Mouse (Mus musculus) spleen, adult 18-20 months (tissue): ENCODE measurements around the gene Ptpn18.
"Not testable (repeated sequence)": the region's sequence is repeated elsewhere in the genome, so short reads cannot be mapped to it uniquely, and the experiment has no call there.

Experiments
- DNase-seq, 2 experiments: peaks; one replicate each; pipeline ENCODE4 v3.0.0; 2022; ENCODE audit warnings: mixed read lengths in 2 of 2

Gene Ptpn18

GRCm38 (mm10) chr1:34459284-34460060 lies at the start of gene Ptpn18:
TSS of gene Ptpn18 (plus strand) at chr1:34459762.
- peak; percentile 84 to 94 for DNase-seq

GRCm38 (mm10) chr1:34428466-34428865 lies 31.1 kb upstream of the Ptpn18 start:
- DNase-seq: no peak

GRCm38 (mm10) chr1:34429281-34429680 lies 30.3 kb upstream of the Ptpn18 start:
- no peak for DNase-seq

- no peak for DNase-seq
Measured at GRCm38 (mm10) chr1:34430981-34431380, 28.6 kb upstream of the Ptpn18 start.

GRCm38 (mm10) chr1:34431431-34431830 lies 28.1 kb upstream of the Ptpn18 start:
- no peak for DNase-seq

- DNase-seq: no peak
Measured at GRCm38 (mm10) chr1:34432411-34432775, 27.2 kb upstream of the Ptpn18 start.

GRCm38 (mm10) chr1:34432776-34433481 lies 26.6 kb upstream of the Ptpn18 start:
- peak in 1 of 2 experiments; percentile 28 for DNase-seq

GRCm38 (mm10) chr1:34433891-34434521 lies 25.6 kb upstream of the Ptpn18 start:
- DNase-seq: peak in 1 of 2 experiments; percentile 31

- peak; percentile 78 to 85 for DNase-seq
Measured at GRCm38 (mm10) chr1:34434660-34435160, 24.9 kb upstream of the Ptpn18 start.

GRCm38 (mm10) chr1:34435371-34436120 lies 24.0 kb upstream of the Ptpn18 start:
- no peak for DNase-seq

GRCm38 (mm10) chr1:34436374-34436773 lies 23.2 kb upstream of the Ptpn18 start:
- no peak for DNase-seq

GRCm38 (mm10) chr1:34437366-34437765 lies 22.2 kb upstream of the Ptpn18 start:
- not testable (repeated sequence) for DNase-seq

GRCm38 (mm10) chr1:34438381-34439051 lies 21.0 kb upstream of the Ptpn18 start:
- no peak for DNase-seq

GRCm38 (mm10) chr1:34439215-34439960 lies 20.2 kb upstream of the Ptpn18 start, which contains the start of the genes Ccdc115 and Imp4:
TSS of gene Ccdc115 (minus strand) at chr1:34439672.
TSS of gene Imp4 (plus strand) at chr1:34439851.
- peak; percentile 88 for DNase-seq

- DNase-seq: peak in 1 of 2 experiments; percentile 13
Measured at GRCm38 (mm10) chr1:34439961-34440630, 19.5 kb upstream of the Ptpn18 start.

- DNase-seq: no peak
Measured at GRCm38 (mm10) chr1:34443124-34443523, 16.4 kb upstream of the Ptpn18 start.

- no peak for DNase-seq
Measured at GRCm38 (mm10) chr1:34458431-34458830, 1.1 kb upstream of the Ptpn18 start.

GRCm38 (mm10) chr1:34460061-34460441 lies 489 bp downstream of the Ptpn18 start:
- peak; percentile 38 to 53 for DNase-seq

GRCm38 (mm10) chr1:34462766-34463165 lies 3.2 kb downstream of the Ptpn18 start:
- DNase-seq: peak; percentile 69 to 81

GRCm38 (mm10) chr1:34464310-34464817 lies 4.8 kb downstream of the Ptpn18 start:
- DNase-seq: peak in 1 of 2 experiments; percentile 42
